In the genomic region with DNA sequence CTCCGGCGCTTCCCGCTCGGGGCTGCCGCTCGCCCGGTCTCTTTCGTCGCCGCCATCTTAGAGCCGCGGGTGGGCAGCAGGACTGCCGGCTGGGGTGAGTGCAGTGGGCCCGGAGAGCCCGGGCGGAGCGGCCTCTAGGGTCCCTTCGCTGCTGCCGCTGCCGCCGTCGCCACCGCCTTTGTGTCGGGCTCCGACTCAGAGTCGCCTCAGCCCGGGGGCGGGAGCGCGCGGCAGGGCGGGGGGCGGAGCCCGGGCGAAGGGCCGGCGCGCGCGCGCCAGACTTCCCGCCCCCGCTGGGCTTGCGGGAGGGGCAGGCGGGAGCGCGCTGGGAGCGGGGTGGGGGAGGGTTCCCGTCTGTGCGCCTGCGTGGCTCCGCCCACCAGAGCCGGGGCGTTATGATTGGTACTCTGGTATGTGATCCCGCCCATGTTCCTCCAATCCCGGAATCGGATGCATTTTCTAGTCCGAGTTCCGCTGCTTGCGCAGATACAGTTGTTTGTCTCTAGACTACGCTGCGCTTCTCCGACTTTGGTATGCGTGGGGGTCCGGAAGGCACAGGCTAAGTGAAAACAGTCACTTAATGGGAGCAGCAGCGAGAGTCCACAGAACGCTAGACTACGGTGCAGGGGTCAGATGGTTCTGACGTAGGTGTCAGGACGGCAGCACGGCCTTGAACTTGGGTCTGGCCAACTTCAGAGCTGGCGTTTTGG, we compare ENCODE assay signal across 8 mouse cellular contexts. TPM values are rescaled to one million over a fixed set of nuclear protein-coding genes. Genes with fewer than 3 reads are reported as not detected.
DNase-seq lines count a peak whose midpoint lies in the region; ATAC-seq lines count a peak whose summit lies in the region.

No protein-coding gene starts in this region.

- DNase-seq in R1 (ENCODE audit: low read depth, low spot score) = peak; percentile 97
- peak; percentile 94 to 98 for DNase-seq in cerebellum, postnatal 25 days
- DNase-seq in frontal cortex, postnatal 25 days (ENCODE audit: low spot score in 2 of 2) = peak; percentile 85 to 87
- DNase-seq in hindbrain, embryonic 14.5 days (ENCODE audit: low spot score) = peak; percentile 98
- DNase-seq in layer of hippocampus, postnatal 25 days (ENCODE audit: extremely low spot score in 1 of 2, low spot score in 1 of 2) = peak; percentile 83 to 91
- peak; percentile 94 for DNase-seq in lung, postnatal 14 days
- DNase-seq in ovary, postnatal 36 days (ENCODE audit: low spot score) = peak; percentile 93
- DNase-seq in thymus, postnatal 14 days = peak; percentile 96

- H3K36me3 ChIP-seq in hindbrain, embryonic 14.5 days (replicated peaks; ENCODE audit: control insufficient read depth, insufficient read depth) = peaks cover 22% of the 10 kb centered on the region

- peak overlapping the region; percentile 94 for H3K4me3 ChIP-seq in hindbrain, embryonic 14.5 days (replicated peaks; ENCODE audit: low read length)

- peak overlapping the region; percentile 100 for H3K9ac ChIP-seq in hindbrain, embryonic 14.5 days

- no peaks in the 10 kb centered on the region for H3K27me3 ChIP-seq in hindbrain, embryonic 14.5 days (ENCODE audit: control insufficient read depth, insufficient read depth, low read length)

- peaks cover 20% of the 10 kb centered on the region for H3K4me1 ChIP-seq in hindbrain, embryonic 14.5 days (replicated peaks; ENCODE audit: control insufficient read depth, insufficient read depth, low read length)

- 0% methylated on average over 55 of the region's 72 CpGs for whole genome bisulfite sequencing in hindbrain, embryonic 14.5 days

- peak overlapping the region; percentile 96 for H3K4me2 ChIP-seq in hindbrain, embryonic 14.5 days (replicated peaks)

- peak; percentile 88 for ATAC-seq in hindbrain, embryonic 14.5 days (ENCODE audit: low FRiP score)

- no peaks in the 10 kb centered on the region for H3K9me3 ChIP-seq in hindbrain, embryonic 14.5 days (ENCODE audit: control insufficient read depth, low read length)

- peak overlapping the region; percentile 100 for H3K27ac ChIP-seq in hindbrain, embryonic 14.5 days

RNA-seq across cellular contexts. Expression of gene Pcif1, which starts 0.6 kb away (rescaled TPM):
- polyA plus RNA-seq in hindbrain, embryonic 14.5 days (2014; fragmentation: Nextera tagmentation; extraction: Ambion mirVana) = 72.9 and 74.7 TPM in 2 replicates
- 10 to 100 TPM; 40.4 to 47.2 TPM for total RNA-seq in layer of hippocampus, postnatal 25 days (2021)

RNA-seq across cellular contexts. Expression of gene Pltp, which starts 22.2 kb away (rescaled TPM):
- polyA plus RNA-seq in hindbrain, embryonic 14.5 days (2014; fragmentation: Nextera tagmentation; extraction: Ambion mirVana) = 148 and 167 TPM in 2 replicates
- total RNA-seq in layer of hippocampus, postnatal 25 days (2021) = 10 to 100 TPM; 68.8 to 73.7 TPM

RNA-seq across cellular contexts. Expression of gene Zfp335, which starts 31.8 kb away (rescaled TPM):
- 14.6 and 15.4 TPM in 2 replicates for polyA plus RNA-seq in hindbrain, embryonic 14.5 days (2014; fragmentation: Nextera tagmentation; extraction: Ambion mirVana)
- total RNA-seq in layer of hippocampus, postnatal 25 days (2021) = 10 to 100 TPM; 23.3 to 29.1 TPM

RNA-seq across cellular contexts. Expression of gene Neurl2, which starts 46.5 kb away (rescaled TPM):
- 5.8 and 7.9 TPM in 2 replicates for polyA plus RNA-seq in hindbrain, embryonic 14.5 days (2014; fragmentation: Nextera tagmentation; extraction: Ambion mirVana)
- total RNA-seq in layer of hippocampus, postnatal 25 days (2021) = 1 to 10 TPM; 3.4 to 4.6 TPM

RNA-seq across cellular contexts. Expression of gene Ctsa, which starts 47.0 kb away (rescaled TPM):
- 85.9 and 89.6 TPM in 2 replicates for polyA plus RNA-seq in hindbrain, embryonic 14.5 days (2014; fragmentation: Nextera tagmentation; extraction: Ambion mirVana)
- total RNA-seq in layer of hippocampus, postnatal 25 days (2021) = 100 to 1,000 TPM in 1 of 2 experiments, 10 to 100 TPM in 1; 93.3 to 106 TPM

Comparison
In these comparisons a context has a peak if more than half of its experiments do, and no peak if none do; other contexts are left out.
1. Peak in every context shown above with its lines: DNase-seq, ATAC-seq, H3K4me3 ChIP-seq and H3K27ac ChIP-seq.